25 mouse cellular contexts compared by ENCODE assay signal in the genomic region with DNA sequence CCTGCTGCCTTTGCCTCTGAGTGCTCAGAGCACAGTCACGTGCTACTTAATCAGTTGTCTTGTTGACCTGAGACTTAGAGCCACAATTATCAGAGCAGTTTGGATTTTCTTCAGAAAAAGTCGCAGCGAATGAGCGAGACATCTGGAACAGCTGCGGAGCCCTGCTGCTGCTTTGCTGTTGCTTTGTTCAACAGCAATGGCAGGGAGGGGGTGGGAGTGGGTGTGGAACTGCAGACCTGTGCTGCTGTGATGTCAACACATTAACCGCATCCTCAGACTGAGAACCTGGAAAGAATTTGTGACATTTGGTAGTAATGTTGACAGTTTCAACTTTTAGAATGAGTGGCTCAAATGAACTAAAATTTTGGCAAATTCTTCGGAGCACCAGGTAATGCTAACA. TPM values are rescaled to one million over a fixed set of nuclear protein-coding genes. Genes with fewer than 3 reads are reported as not detected.
DNase-seq lines count a peak whose midpoint lies in the region; TF ChIP-seq lines count a peak whose summit lies in the region.
"Had no signal": no experiment of that assay in that cellular context is flagged by ENCODE, and none has a peak within 500 bp of the region (broad histone marks: within the 10 kb centered on the region; RNA-seq: fewer than 3 reads in every experiment).

No protein-coding gene starts in this region.

- H3K36me3 ChIP-seq in C2C12 (ENCODE audit: control insufficient read depth, insufficient read depth), result peaks cover 49% of the 10 kb centered on the region

- H3K79me2 ChIP-seq in C2C12 (ENCODE audit: control insufficient read depth, insufficient read depth), result peaks cover 36% of the 10 kb centered on the region

- no peak for TF ChIP-seq CTCF in C2C12 (IDR thresholded peaks at IDR 0.05; ENCODE audit: control insufficient read depth, insufficient read depth, insufficient read length)

- peak; percentile 78 for DNase-seq in CD4-positive helper T cell, adult 2 months (ENCODE audit: low read depth, low spot score)
- peak; percentile 73 for DNase-seq in T-cell, adult 2 months (ENCODE audit: low spot score)
- DNase-seq in naive thymus-derived CD4-positive, alpha-beta T cell, adult 2 months (ENCODE audit: low read depth), result peak; percentile 75
- no peak for DNase-seq in retina, embryonic 14.5 days (ENCODE audit: low spot score)
- no peak for DNase-seq in c-Kit-positive CD71-positive TER-119-positive erythroid progenitor cells, embryonic 14.5 days (ENCODE audit: low spot score)
- DNase-seq: adrenal gland, postnatal 10 days; B cell, adult 2 months; cerebellum, adult 2 months; cerebellum, postnatal 25 days; gastrocnemius, postnatal 10 days; kidney, postnatal 25 days; right cerebral cortex, adult 18-20 months; spleen, adult 18-20 months had no signal

- H3K79me3 ChIP-seq in C2C12 (ENCODE audit: low read depth), result peaks cover 27% of the 10 kb centered on the region

- no peak overlapping the region for H3K4me3 ChIP-seq in C2C12 (ENCODE audit: insufficient read depth, poor library complexity, severe bottlenecking)
- H3K4me3 ChIP-seq: embryonic facial prominence, embryonic 10.5 days; embryonic facial prominence, embryonic 15.5 days; forebrain, embryonic 12.5 days; heart, embryonic 15.5 days; hindbrain, embryonic 12.5 days; kidney, embryonic 15.5 days; layer of hippocampus, adult 2 months; limb, embryonic 13.5 days; lung, embryonic 15.5 days; midbrain, embryonic 12.5 days; myocyte had no signal

- no peak overlapping the region for H3ac ChIP-seq in C2C12 (ENCODE audit: control insufficient read depth, insufficient read length, low read depth)

- H3K27me3 ChIP-seq in C2C12 (ENCODE audit: control insufficient read depth, insufficient read depth, insufficient read length), result no peaks in the 10 kb centered on the region
- H3K27me3 ChIP-seq: embryonic facial prominence, embryonic 15.5 days; forebrain, embryonic 12.5 days; heart, embryonic 15.5 days; hindbrain, embryonic 12.5 days; kidney, embryonic 15.5 days; limb, embryonic 13.5 days; lung, embryonic 15.5 days; midbrain, embryonic 12.5 days had no signal

TF ChIP-seq in C2C12, 6 proteins besides CTCF, POLR2A, EP300 and RAD21:
- no peak for TF ChIP-seq CEBPB (IDR thresholded peaks at IDR 0.05; ENCODE audit: low read depth)
- no peak for TF ChIP-seq FOSL1 (IDR thresholded peaks at IDR 0.05; ENCODE audit: insufficient read depth, low read length, poor library complexity, severe bottlenecking)
- peak; percentile 45 for TF ChIP-seq USF1 (IDR thresholded peaks at IDR 0.05; ENCODE audit: low read depth)
- TF ChIP-seq MYOD1 (IDR thresholded peaks at IDR 0.05; ENCODE audit: control insufficient read depth, insufficient read length, low read depth), result peak; percentile 15

RNA-seq across cellular contexts. Expression of a gene that starts 20.3 kb away (rescaled TPM):
- polyA plus RNA-seq in C2C12 (2012; fragmentation: generic; extraction: Trizol), result 23.0 TPM

Comparison
In these comparisons a context has a peak if more than half of its experiments do, and no peak if none do; other contexts are left out.
1. DNase-seq: peak in CD4-positive helper T cell, adult 2 months (single experiment), T-cell, adult 2 months (single experiment) and naive thymus-derived CD4-positive, alpha-beta T cell, adult 2 months (single experiment); none in retina, embryonic 14.5 days (single experiment) and c-Kit-positive CD71-positive TER-119-positive erythroid progenitor cells, embryonic 14.5 days (single experiment).